Mouse (Mus musculus): ENCODE measurements around the gene Iqcf4. TPM values are rescaled to one million over a fixed set of nuclear protein-coding genes. Genes with fewer than 3 reads are reported as not detected.
A peak's percentile ranks its signal among the peaks of the same experiment; 100 is the strongest.
"Not testable (repeated sequence)": the region's sequence is repeated elsewhere in the genome, so short reads cannot be mapped to it uniquely, and the experiment has no call there.

The Iqcf4 gene
- polyA plus RNA-seq (2015; fragmentation: Nextera tagmentation; extraction: Ambion mirVana), result not detected in 2 replicates

DNA sequence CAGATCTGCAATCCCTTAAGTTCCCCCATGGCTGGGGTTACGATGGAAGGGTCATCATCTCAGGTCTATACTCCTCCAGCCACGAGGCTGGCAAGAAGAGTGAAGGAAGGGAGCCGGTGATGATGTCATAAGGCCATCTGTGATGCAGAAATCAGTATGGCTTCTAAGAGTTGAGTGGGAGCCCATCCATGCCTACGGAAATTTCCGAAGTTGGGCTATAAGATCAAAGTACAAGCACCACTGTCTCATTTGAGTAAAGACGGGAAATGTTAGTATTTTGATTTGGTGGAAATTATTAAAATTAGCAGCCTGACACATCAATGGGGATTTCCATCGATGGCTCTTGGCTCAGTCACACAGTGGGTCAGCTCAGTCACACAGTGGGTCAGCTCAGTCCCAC, at the start of gene Iqcf4:
Iqcf4 (minus strand) TSS at position 101 of the 400 bp plus-strand sequence.
- Histone ChIP-seq H3K4me1 (no peaks in the 10 kb centered on the region), H3K36me3 (no peaks in the 10 kb centered on the region), H3K27me3 (no peaks in the 10 kb centered on the region), H3K9ac (no peak within 1 kb of the TSS), H3K4me2 (replicated peaks) (no peak within 1 kb of the TSS), H3K4me3 (no peak within 1 kb of the TSS), H3K27ac (no peak within 1 kb of the TSS), H3K9me3 (no peaks in the 10 kb centered on the region)
- ATAC-seq (ENCODE audit: low FRiP score, low read depth), result no peak
- WGBS, result 86% methylated on average over 7 of the region's 7 CpGs

DNA sequence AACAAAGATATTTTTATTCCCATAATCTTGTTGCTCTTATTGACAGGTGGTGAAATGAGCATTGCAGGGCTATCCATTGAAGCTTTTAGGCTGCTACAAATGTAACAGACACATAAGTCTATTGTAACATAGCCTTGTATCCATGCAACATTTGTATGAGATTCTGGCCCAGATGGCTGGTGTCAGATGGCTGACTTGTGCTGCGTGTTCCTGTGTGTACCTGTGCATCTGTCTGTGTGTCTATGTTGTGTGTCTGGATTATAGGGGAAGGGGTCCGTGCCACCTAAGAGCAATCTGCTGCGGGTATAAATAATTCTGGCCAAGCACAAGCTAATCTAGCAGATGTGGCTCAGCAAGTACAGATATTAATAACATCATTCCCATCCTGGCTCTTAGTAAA, 46.7 kb upstream of the Iqcf4 start:
- H3K9me3 ChIP-seq, result peaks cover 9% of the 10 kb centered on the region; the same call in 1 of the 2 replicates
- H3K4me1 ChIP-seq, result no peaks in the 10 kb centered on the region
- no peaks in the 10 kb centered on the region for H3K27me3 ChIP-seq
- no peak overlapping the region for H3K4me3 ChIP-seq
- WGBS, result 91% methylated on average over 3 of the region's 3 CpGs
- ATAC-seq (ENCODE audit: low FRiP score, low read depth), result no peak
- no peak overlapping the region for H3K9ac ChIP-seq
- no peak overlapping the region for H3K27ac ChIP-seq
- no peaks in the 10 kb centered on the region for H3K36me3 ChIP-seq
- no peak overlapping the region for H3K4me2 ChIP-seq (replicated peaks)

DNA sequence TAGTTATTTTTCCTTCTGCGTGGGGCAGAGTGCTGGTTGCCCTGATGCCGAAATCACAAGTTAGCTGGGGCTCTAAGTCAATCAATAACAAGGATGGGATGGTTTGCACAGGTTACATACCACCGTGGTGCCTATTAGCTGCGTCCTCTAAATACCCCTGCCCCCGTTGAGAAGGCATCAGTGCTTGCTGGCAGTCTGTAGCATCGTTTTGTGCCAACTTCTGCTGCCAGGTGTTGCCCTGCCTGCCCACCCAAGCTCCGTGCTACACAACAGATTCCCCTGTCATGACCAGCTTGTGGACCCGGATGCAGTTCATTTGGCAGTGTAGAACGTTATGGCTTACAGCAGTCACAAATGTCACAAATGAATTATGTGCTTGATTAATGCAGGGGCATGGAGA, 45.5 kb upstream of the Iqcf4 start:
- no peaks in the 10 kb centered on the region for H3K27me3 ChIP-seq
- ATAC-seq (ENCODE audit: low FRiP score, low read depth), result no peak
- H3K36me3 ChIP-seq, result no peaks in the 10 kb centered on the region
- H3K4me3 ChIP-seq, result no peak overlapping the region
- no peaks in the 10 kb centered on the region for H3K4me1 ChIP-seq
- no peak overlapping the region for H3K9ac ChIP-seq
- WGBS, result 83% methylated on average over 9 of the region's 9 CpGs
- H3K9me3 ChIP-seq, result peaks cover 9% of the 10 kb centered on the region; the same call in 1 of the 2 replicates
- H3K27ac ChIP-seq, result no peak overlapping the region
- no peak overlapping the region for H3K4me2 ChIP-seq (replicated peaks)

DNA sequence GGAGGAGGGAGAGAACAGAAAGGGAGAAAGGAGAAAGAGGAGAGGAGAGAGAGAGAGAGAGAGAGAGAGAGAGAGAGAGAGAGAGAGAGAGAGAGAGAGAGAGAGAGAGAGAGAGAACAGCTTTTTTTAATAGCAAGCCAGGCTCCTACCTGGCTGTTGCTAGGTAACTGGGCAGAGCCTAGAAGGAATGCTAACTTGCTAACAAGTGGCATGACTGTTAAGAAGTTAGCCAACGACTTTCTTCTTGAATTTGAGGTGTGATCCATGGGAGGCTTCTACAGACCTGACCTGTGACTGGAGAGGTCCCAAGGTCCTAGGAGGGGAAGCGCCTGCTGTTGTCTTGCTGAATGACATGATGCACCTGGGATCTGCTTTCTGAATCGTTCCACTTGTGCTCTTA, 43.8 kb upstream of the Iqcf4 start:
- ATAC-seq (ENCODE audit: low FRiP score, low read depth), result no peak
- Histone ChIP-seq H3K9me3 (0 out of 2 replicates have a peak, but pooled peaks cover 3% of the 10 kb centered on the region), H3K9ac (no peak overlapping the region), H3K27me3 (no peaks in the 10 kb centered on the region), H3K4me1 (no peaks in the 10 kb centered on the region), H3K27ac (no peak overlapping the region), H3K4me3 (no peak overlapping the region), H3K4me2 (replicated peaks) (no peak overlapping the region), H3K36me3 (no peaks in the 10 kb centered on the region)
- WGBS, result 49% methylated on average over 3 of the region's 3 CpGs

DNA sequence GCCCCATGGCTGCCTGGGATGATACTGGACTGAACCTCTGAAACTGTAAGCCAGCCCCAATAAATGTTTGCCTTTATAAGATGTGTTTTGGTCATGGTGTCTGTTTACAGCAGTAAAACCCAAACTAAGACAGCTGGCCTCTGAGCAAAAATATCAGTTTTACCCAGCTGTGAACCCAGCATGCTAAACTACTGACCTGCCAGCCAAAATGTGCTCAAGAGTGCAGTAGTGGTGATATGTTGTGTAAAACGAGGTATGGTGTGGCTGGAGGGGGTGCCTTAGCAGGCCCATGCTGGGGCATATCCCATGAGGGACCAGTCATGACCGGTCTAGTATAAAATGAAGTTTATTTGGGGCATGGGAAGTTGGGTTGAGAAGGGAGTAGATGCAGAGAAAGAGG, 43.2 kb upstream of the Iqcf4 start:
- Histone ChIP-seq H3K4me2 (replicated peaks) (no peak overlapping the region), H3K27ac (no peak overlapping the region), H3K4me3 (no peak overlapping the region), H3K27me3 (no peaks in the 10 kb centered on the region), H3K4me1 (no peaks in the 10 kb centered on the region), H3K9ac (no peak overlapping the region), H3K9me3 (no peaks in the 10 kb centered on the region), H3K36me3 (no peaks in the 10 kb centered on the region)
- 55% methylated on average over 2 of the region's 2 CpGs for WGBS
- no peak for ATAC-seq (ENCODE audit: low FRiP score, low read depth)

DNA sequence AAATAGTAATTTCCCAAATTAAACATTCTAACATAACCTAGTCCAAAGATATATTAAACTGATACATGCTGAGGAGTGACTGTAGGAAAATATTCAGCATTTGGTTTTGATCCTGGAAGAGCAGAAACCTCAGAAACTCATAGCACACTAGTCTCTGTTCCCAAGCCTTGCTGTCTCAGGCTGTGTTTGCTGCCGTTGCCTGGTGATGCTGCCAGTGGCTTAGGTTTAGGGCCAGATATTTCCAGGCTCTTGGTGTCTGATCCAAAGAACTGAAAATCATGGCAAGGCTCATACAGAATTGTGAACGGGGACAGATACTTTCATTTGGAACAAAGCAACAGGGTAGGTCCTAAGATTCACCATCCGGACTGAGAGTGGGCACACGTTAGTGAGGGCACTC, 39.9 kb upstream of the Iqcf4 start:
- no peak overlapping the region for H3K27ac ChIP-seq
- H3K4me1 ChIP-seq, result no peaks in the 10 kb centered on the region
- no peaks in the 10 kb centered on the region for H3K36me3 ChIP-seq
- WGBS, result 85% methylated on average over 4 of the region's 4 CpGs
- no peaks in the 10 kb centered on the region for H3K9me3 ChIP-seq
- no peak overlapping the region for H3K4me2 ChIP-seq (replicated peaks)
- no peak overlapping the region for H3K4me3 ChIP-seq
- H3K27me3 ChIP-seq, result no peaks in the 10 kb centered on the region
- no peak for ATAC-seq (ENCODE audit: low FRiP score, low read depth)
- H3K9ac ChIP-seq, result no peak overlapping the region

DNA sequence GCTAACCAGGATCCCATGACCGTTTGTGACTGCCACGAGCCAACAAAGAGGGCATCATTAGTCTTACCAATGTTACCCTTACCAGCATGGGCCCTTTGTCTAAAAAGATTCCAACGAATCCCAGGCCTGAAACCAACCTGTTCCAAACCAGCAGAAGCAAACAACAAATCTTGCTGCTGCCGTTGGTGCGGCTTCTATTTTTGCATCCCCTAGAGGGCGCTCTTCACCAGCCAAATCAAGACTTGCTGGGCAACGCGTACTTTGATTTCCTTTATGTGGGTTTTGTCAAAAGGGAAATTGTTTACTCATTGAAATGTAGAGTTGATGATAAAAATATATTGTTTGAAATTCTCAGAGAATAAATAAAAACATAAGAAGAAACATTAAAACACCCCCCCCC, 29.8 kb upstream of the Iqcf4 start:
- Histone ChIP-seq H3K4me2 (replicated peaks) (no peak overlapping the region), H3K4me1 (peaks cover 4% of the 10 kb centered on the region; the same call in 1 of the 2 replicates), H3K9ac (no peak overlapping the region), H3K36me3 (no peaks in the 10 kb centered on the region), H3K27me3 (no peaks in the 10 kb centered on the region), H3K27ac (no peak overlapping the region), H3K4me3 (no peak overlapping the region), H3K9me3 (no peaks in the 10 kb centered on the region)
- 34% methylated on average over 8 of the region's 8 CpGs for WGBS
- ATAC-seq (ENCODE audit: low FRiP score, low read depth), result no peak

DNA sequence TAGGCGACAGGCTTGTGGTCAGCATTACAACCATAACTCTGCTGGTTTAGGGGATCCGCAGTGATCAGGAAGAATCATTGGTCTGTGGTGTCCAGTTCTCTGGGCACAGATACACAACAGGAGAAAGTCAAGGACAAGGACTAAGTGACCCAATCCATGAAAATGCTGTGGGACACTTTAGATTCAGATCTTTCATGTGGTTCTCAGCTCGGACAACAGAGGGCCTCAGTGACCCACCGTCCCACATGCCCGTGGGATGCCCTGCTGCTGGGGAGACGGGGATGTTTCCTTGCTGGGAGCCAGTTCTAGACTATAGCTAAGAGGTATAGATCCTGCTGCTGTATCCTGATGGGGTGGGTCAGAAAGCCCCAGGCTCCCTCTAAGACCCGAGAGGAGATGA, 27.7 kb upstream of the Iqcf4 start:
- Histone ChIP-seq H3K4me3 (no peak overlapping the region), H3K27me3 (no peaks in the 10 kb centered on the region), H3K36me3 (no peaks in the 10 kb centered on the region), H3K9ac (no peak overlapping the region), H3K4me2 (replicated peaks) (no peak overlapping the region), H3K9me3 (no peaks in the 10 kb centered on the region), H3K27ac (no peak overlapping the region), H3K4me1 (peaks cover 6% of the 10 kb centered on the region; the same call in 1 of the 2 replicates)
- ATAC-seq (ENCODE audit: low FRiP score, low read depth), result no peak
- WGBS, result 48% methylated on average over 7 of the region's 7 CpGs

DNA sequence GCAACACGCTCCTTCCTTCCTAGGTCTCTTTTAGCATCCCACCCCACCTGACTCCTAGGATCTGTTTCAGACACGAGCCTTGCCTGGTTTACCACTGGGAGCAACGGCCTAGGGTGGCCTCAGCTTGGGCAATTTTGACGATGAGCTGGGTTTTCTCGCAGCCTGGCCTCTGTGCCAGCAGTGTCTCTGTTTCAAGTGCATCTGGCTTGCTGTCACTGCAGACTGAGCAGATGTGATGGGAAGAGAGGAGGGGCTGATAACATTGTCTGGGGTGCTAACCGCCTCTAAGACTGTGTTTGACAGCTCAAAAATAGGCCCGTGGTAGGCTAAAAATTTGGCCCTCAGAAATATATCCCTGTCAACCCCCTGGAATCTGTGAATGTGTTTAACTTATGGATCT, 25.0 kb upstream of the Iqcf4 start:
- Histone ChIP-seq H3K4me1 (peaks cover 6% of the 10 kb centered on the region; the same call in 1 of the 2 replicates), H3K9ac (no peak overlapping the region), H3K27ac (no peak overlapping the region), H3K36me3 (no peaks in the 10 kb centered on the region), H3K4me3 (no peak overlapping the region), H3K27me3 (no peaks in the 10 kb centered on the region), H3K9me3 (no peaks in the 10 kb centered on the region), H3K4me2 (replicated peaks) (no peak overlapping the region)
- 63% methylated on average over 7 of the region's 7 CpGs for WGBS
- no peak for ATAC-seq (ENCODE audit: low FRiP score, low read depth)

DNA sequence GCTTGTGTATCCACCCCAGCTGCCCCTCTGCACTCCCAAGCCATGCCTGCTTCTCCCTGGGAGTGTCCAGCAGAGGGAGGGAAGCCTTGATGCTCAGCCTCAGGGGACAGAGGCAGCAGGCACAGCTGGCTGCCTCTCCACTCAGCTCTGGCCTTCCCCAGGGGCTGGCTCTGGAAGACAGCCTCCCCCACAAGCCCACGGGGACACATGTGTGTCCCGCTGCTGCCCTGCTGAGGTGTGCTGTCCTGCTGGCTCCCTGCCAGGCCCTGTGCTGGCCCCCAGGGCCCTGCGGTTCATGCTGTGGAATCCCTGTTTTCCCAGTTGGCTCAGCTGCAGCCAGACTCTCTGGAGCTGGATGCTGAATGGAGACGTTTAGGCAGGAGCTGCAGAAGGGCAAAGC, 24.6 kb upstream of the Iqcf4 start:
- 0 out of 2 replicates have a peak, but pooled peaks have one; percentile 19 for ATAC-seq (ENCODE audit: low FRiP score, low read depth)
- not testable (repeated sequence) for H3K27ac ChIP-seq; H3K4me3 ChIP-seq; H3K9me3 ChIP-seq; H3K9ac ChIP-seq; H3K36me3 ChIP-seq; H3K27me3 ChIP-seq; H3K4me1 ChIP-seq; H3K4me2 ChIP-seq (replicated peaks)
- 6% methylated on average over 4 of the region's 4 CpGs for WGBS

DNA sequence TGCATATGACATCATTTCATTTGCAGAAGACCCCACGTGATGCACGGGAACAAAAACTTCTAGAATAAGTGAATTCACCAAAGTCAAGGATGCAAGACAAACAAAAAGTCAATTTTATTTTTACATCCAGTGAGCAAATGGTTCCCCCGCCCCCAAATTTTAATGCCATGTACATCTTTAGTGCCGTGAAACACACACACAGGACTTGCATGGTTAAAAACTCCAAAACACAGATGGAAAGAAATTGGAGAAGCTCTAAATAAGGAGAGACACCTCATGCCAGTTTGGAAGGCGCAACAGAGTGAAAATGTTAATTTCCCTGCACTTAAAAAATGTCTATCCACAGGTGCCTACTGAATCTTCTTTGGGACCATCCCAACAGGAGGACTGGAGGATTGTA, 21.4 kb upstream of the Iqcf4 start:
- Histone ChIP-seq H3K4me1 (peaks cover 6% of the 10 kb centered on the region; the same call in 1 of the 2 replicates), H3K27ac (no peak overlapping the region), H3K9me3 (no peaks in the 10 kb centered on the region), H3K36me3 (no peaks in the 10 kb centered on the region), H3K4me3 (no peak overlapping the region), H3K4me2 (replicated peaks) (no peak overlapping the region), H3K9ac (no peak overlapping the region), H3K27me3 (no peaks in the 10 kb centered on the region)
- 88% methylated on average over 5 of the region's 5 CpGs for WGBS
- ATAC-seq (ENCODE audit: low FRiP score, low read depth), result no peak

DNA sequence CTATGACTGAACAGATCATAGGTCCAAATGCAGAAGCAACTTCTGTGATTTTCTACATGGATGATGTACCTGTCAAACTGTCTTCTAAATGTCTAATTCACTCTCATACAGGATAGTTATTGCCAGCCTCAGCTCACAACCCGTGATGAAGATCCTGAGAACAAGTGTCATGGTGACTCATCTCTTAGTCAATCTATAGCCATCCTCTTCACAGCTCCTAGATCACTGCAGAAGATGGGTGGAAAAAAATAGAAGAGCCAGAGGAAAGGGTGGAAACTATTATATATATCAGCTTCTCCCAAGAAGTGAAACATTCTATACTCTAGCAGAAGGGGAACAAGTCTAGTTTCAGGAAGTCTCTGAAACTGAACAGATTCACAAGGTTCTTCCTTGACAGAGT, 11.8 kb upstream of the Iqcf4 start:
- H3K36me3 ChIP-seq, result no peaks in the 10 kb centered on the region
- H3K27ac ChIP-seq, result no peak overlapping the region
- 83% methylated on average over 1 of the region's 1 CpGs for WGBS
- H3K4me1 ChIP-seq, result 0 out of 2 replicates have a peak, but pooled peaks cover 4% of the 10 kb centered on the region
- no peaks in the 10 kb centered on the region for H3K27me3 ChIP-seq
- ATAC-seq (ENCODE audit: low FRiP score, low read depth), result no peak
- H3K4me2 ChIP-seq (replicated peaks), result no peak overlapping the region
- H3K4me3 ChIP-seq, result no peak overlapping the region
- no peak overlapping the region for H3K9ac ChIP-seq
- no peaks in the 10 kb centered on the region; the same call in 1 of the 2 replicates for H3K9me3 ChIP-seq

DNA sequence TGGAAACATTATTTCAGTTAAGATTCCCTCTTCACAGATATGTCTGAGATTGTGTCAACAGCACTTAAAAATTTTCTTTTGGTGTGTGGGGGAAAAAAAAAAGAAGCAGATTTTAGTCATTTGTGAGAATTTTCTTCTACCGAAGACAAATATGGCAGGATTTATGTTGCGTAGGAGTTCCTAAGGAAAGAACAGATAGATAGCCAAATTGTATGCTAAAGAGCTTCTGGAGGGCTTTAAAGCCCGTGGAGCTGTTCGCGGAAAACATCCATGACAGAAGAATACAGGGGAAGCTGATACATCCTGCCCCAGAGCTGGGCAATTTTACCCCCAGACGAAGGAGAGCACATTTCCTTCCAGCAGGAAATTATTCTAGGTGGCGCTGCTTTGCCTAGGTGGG, 9.2 kb upstream of the Iqcf4 start:
- 81% methylated on average over 7 of the region's 7 CpGs for WGBS
- Histone ChIP-seq H3K27me3 (no peaks in the 10 kb centered on the region), H3K27ac (0 out of 2 replicates have a peak overlapping the region, but pooled peaks have one; percentile 39), H3K4me3 (no peak overlapping the region), H3K4me2 (replicated peaks) (peak overlapping the region; percentile 16; the same call in 1 of the 2 replicates), H3K9ac (no peak overlapping the region), H3K9me3 (no peaks in the 10 kb centered on the region; the same call in 1 of the 2 replicates), H3K4me1 (0 out of 2 replicates have a peak, but pooled peaks cover 4% of the 10 kb centered on the region), H3K36me3 (no peaks in the 10 kb centered on the region)
- ATAC-seq (ENCODE audit: low FRiP score, low read depth), result no peak
